Mouse (Mus musculus): ENCODE measurements at regions not wholly inside any gene's neighbourhood (a gene's known extent, or its start where the extent isn't known, plus 50 kb on each side); places are given as distances from the start of the nearest gene placed in this dataset.

- no peak for DNase-seq (ENCODE audit: low spot score in 2 of 2)
Measured at GRCm38 (mm10) chr7:34587239-34587638, 69.3 kb downstream of the Kctd15 start.

GRCm38 (mm10) chr7:34585312-34585865, 71.1 kb downstream of the Kctd15 start:
- no peak for DNase-seq (ENCODE audit: low spot score in 2 of 2)

- no peak for DNase-seq (ENCODE audit: low spot score in 2 of 2)
Measured at GRCm38 (mm10) chr7:34584870-34585269, 71.7 kb downstream of the Kctd15 start.

- DNase-seq (ENCODE audit: low spot score in 2 of 2): no peak
Measured at GRCm38 (mm10) chr7:34580866-34581265, 75.7 kb downstream of the Kctd15 start.

- no peak for DNase-seq (ENCODE audit: low spot score in 2 of 2)
Measured at GRCm38 (mm10) chr7:34571295-34571694, 85.2 kb downstream of the Kctd15 start.

GRCm38 (mm10) chr7:34570114-34571065, 86.1 kb downstream of the Kctd15 start:
- DNase-seq (ENCODE audit: low spot score in 2 of 2): peak; percentile 24 to 50

GRCm38 (mm10) chr7:34569747-34570113, 86.8 kb downstream of the Kctd15 start:
- no peak for DNase-seq (ENCODE audit: low spot score in 2 of 2)

GRCm38 (mm10) chr7:34567575-34567974, 89.0 kb downstream of the Kctd15 start:
- no peak for DNase-seq (ENCODE audit: low spot score in 2 of 2)

GRCm38 (mm10) chr7:34562160-34562559, 94.4 kb downstream of the Kctd15 start:
- no peak for DNase-seq (ENCODE audit: low spot score in 2 of 2)

- no peak for DNase-seq (ENCODE audit: low spot score in 2 of 2)
Measured at GRCm38 (mm10) chr7:34558615-34559343, 97.8 kb downstream of the Kctd15 start.

GRCm38 (mm10) chr7:34555196-34555595, 101.3 kb downstream of the Kctd15 start:
- DNase-seq (ENCODE audit: low spot score in 2 of 2): no peak

GRCm38 (mm10) chr7:34546609-34547316, 109.8 kb downstream of the Kctd15 start:
- DNase-seq (ENCODE audit: low spot score in 2 of 2): no peak

- DNase-seq (ENCODE audit: low spot score in 2 of 2): no peak
Measured at GRCm38 (mm10) chr7:34545906-34546305, 110.6 kb downstream of the Kctd15 start.

- DNase-seq (ENCODE audit: low spot score in 2 of 2): no peak
Measured at GRCm38 (mm10) chr7:34541906-34542305, 114.6 kb downstream of the Kctd15 start.

- DNase-seq (ENCODE audit: low spot score in 2 of 2): no peak
Measured at GRCm38 (mm10) chr7:34541000-34541399, 115.5 kb downstream of the Kctd15 start.

- no peak for DNase-seq (ENCODE audit: low spot score in 2 of 2)
Measured at GRCm38 (mm10) chr7:34539856-34540255, 116.7 kb downstream of the Kctd15 start.

GRCm38 (mm10) chr7:34538310-34539055, 118.0 kb downstream of the Kctd15 start:
- no peak for DNase-seq (ENCODE audit: low spot score in 2 of 2)

GRCm38 (mm10) chr7:34537122-34537521, 119.4 kb downstream of the Kctd15 start:
- no peak for DNase-seq (ENCODE audit: low spot score in 2 of 2)

- DNase-seq (ENCODE audit: low spot score in 2 of 2): no peak
Measured at GRCm38 (mm10) chr7:34534241-34534640, 122.3 kb downstream of the Kctd15 start.

GRCm38 (mm10) chr7:34531639-34532038, 124.9 kb downstream of the Kctd15 start:
- no peak for DNase-seq (ENCODE audit: low spot score in 2 of 2)

- peak in 1 of 2 experiments; percentile 16 for DNase-seq (ENCODE audit: low spot score in 2 of 2)
Measured at GRCm38 (mm10) chr7:34507858-34508257, 114.7 kb upstream of the Lsm14a start.
